Mouse (Mus musculus): ENCODE measurements around the gene Gart.

Gene Gart

GRCm38 (mm10) chr16:91606958-91607357, 39.8 kb downstream of the Gart start:
- DNase-seq (ENCODE audit: low spot score) = no peak

GRCm38 (mm10) chr16:91605156-91605555, 41.6 kb downstream of the Gart start:
- no peak for DNase-seq (ENCODE audit: low spot score)

GRCm38 (mm10) chr16:91601693-91602092, 45.1 kb downstream of the Gart start:
- DNase-seq (ENCODE audit: low spot score) = no peak

GRCm38 (mm10) chr16:91601081-91601480, 45.7 kb downstream of the Gart start:
- no peak for DNase-seq (ENCODE audit: low spot score)

GRCm38 (mm10) chr16:91599242-91599641, 47.5 kb downstream of the Gart start:
- DNase-seq (ENCODE audit: low spot score) = no peak

- DNase-seq (ENCODE audit: low spot score) = peak; percentile 98
Observed at GRCm38 (mm10) chr16:91597672-91598010, 49.1 kb downstream of the Gart start, which contains the start of gene Tmem50b. Tmem50b (minus strand) TSS chr16:91597800.

GRCm38 (mm10) chr16:91596779-91597671, 49.7 kb downstream of the Gart start:
- no peak for DNase-seq (ENCODE audit: low spot score)

- no peak for DNase-seq (ENCODE audit: low spot score)
Observed at GRCm38 (mm10) chr16:91596397-91596778, 50.4 kb downstream of the Gart start.

GRCm38 (mm10) chr16:91595076-91595475, 51.7 kb downstream of the Gart start:
- no peak for DNase-seq (ENCODE audit: low spot score)

- no peak for DNase-seq (ENCODE audit: low spot score)
Observed at GRCm38 (mm10) chr16:91593262-91593661, 53.5 kb downstream of the Gart start.

- no peak for DNase-seq (ENCODE audit: low spot score)
Observed at GRCm38 (mm10) chr16:91592162-91592561, 54.6 kb downstream of the Gart start.

- no peak for DNase-seq (ENCODE audit: low spot score)
Observed at GRCm38 (mm10) chr16:91588703-91589102, 58.0 kb downstream of the Gart start.

GRCm38 (mm10) chr16:91587730-91588453, 58.9 kb downstream of the Gart start:
- no peak for DNase-seq (ENCODE audit: low spot score)

GRCm38 (mm10) chr16:91586244-91586643, 60.5 kb downstream of the Gart start:
- no peak for DNase-seq (ENCODE audit: low spot score)

- DNase-seq (ENCODE audit: low spot score) = no peak
Observed at GRCm38 (mm10) chr16:91585617-91586016, 61.1 kb downstream of the Gart start.

GRCm38 (mm10) chr16:91582307-91582706, 64.4 kb downstream of the Gart start:
- DNase-seq (ENCODE audit: low spot score) = no peak

GRCm38 (mm10) chr16:91578980-91579720, 67.6 kb downstream of the Gart start:
- DNase-seq (ENCODE audit: low spot score) = no peak

GRCm38 (mm10) chr16:91575151-91575550, 71.6 kb downstream of the Gart start:
- no peak for DNase-seq (ENCODE audit: low spot score)

Measured in left cerebral cortex, adult 11 months (tissue).